Mouse (Mus musculus) kidney, postnatal 4 days (tissue): ENCODE measurements around the gene Zfp329.
"Not testable (repeated sequence)": the region's sequence is repeated elsewhere in the genome, so short reads cannot be mapped to it uniquely, and the experiment has no call there.

Experiments used
- DNase-seq, 2 experiments: peaks; one replicate each; pipeline ENCODE4 v3.0.0; 2021; ENCODE audit warnings: mixed read lengths in 2 of 2

Gene Zfp329

DNA sequence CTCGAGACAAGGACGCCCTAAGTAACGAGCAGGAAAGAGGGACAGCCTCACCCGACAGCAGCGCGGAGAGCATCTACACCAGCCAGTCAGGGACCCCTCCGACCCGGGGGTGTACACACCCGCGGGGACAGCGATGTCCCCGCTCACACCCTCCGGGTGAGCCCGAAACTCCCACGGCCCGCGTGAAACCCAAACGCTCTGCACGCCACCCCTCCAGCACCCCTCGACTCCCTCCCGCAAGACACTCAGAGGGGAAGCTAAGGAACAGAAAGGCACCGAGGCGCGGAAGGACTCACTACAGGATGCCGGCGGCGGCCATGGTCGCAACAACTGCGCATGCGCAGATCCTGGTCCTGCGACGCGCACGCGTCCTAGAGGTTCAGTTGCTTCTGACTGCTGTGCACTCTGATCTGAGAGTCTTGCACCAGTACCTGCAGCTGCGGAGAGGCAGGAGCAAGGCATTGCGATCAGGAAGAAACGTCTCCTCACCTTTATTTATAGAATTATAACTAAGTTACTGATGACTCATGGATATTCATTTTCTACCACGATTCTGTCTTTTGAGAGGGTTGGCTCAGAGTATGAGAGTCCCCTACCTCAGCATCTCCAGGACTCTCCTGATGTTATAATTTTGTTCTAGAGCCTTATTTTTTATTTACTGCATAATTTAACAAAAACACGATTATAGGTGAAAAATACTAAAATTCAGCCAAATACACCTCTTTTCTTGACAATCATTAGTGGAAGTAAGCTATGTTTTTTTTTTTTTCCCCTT is at the start of gene Zfp329:
TSS of gene Zfp329 (minus strand) at position 338 of the 775 bp plus-strand sequence.
- peak; percentile 94 to 96 for DNase-seq

DNA sequence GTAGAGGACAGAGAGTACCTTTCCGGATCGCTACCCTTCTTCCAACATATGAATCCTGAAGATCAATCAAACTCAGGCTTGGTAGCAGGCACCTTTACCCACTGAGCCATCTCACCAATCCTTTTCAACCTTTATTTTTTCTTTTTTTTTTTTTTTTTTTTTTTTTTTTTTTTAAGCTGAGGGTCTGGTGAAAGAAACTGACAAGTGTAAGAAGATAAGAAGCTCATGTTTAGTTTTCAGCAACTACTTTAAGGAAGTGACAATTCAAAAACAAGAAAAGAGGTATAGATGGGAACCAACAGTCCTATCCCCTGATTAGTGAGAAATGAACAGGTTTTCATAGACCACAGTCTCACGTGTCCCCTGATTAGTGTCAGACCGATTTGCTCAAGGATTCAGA is 17.1 kb upstream of the Zfp329 start:
- DNase-seq: no peak

DNA sequence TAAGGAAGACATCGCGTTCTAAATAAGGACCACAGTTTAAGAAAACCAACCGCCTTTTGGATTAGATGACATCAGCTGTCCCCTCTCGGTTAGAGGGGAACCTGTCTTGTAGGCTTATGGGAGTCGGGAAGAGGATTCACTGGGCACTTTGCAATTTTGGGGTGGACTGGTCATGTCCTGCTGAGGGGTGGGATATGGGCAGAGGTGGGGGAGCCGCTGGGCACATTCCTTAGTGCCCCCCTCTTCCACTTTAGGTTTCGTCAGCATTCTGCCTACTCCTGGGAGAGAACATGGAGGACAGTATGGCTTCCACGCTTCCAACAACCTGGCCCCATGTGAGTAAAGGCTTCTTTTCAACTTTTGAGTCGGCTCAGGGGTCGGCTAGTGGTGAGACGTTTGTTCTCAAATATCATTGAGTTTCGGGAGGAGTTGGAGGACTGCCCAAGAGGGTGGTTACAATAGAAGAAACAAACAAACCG is 16.6 kb upstream of the Zfp329 start:
- DNase-seq: peak; percentile 27 to 50

- DNase-seq: peak; percentile 93 to 95
Observed at GRCm38 (mm10) chr7:12834162-12835120, 15.8 kb upstream of the Zfp329 start, which contains the start of gene Zfp110. Gene Zfp110 (plus strand): TSS chr7:12834761.

DNA sequence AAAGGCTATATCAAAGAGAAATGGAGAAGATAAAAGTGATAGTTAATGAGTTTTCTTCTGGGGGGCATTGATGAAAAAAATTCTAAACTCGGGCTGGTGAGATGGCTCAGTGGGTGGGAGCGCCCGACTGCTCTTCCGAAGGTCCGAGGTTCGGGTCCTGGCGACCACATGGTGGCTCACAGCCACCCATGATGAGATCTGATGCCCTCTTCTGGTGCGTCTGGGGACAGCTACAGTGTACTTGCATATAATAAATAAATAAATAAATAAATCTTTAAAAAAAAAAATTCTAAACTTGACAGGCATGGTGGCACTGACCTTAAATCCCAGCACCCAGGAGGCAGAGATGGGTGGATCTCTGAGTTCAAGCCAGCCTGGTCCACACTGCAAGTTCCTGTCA is 3.1 kb downstream of the Zfp329 start:
- peak in 1 of 2 experiments; percentile 8 for DNase-seq

DNA sequence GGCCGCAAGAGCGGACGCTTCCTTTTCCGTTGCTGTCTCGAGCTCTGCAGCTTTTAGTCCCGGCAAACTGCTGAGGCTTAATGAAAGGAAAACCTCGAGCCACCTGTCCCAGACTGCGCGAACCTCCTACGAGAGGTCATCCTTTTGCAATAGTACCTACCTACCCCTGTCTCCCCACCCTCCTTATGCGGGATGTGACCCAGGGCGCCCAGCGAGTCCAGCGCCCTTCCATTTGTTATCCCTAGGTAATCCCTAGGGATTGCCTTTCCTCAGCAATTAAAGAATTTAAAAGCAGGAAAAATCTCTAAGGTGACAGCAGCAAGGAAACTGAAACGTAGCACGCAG is 15.0 kb downstream of the Zfp329 start:
- no peak for DNase-seq

DNA sequence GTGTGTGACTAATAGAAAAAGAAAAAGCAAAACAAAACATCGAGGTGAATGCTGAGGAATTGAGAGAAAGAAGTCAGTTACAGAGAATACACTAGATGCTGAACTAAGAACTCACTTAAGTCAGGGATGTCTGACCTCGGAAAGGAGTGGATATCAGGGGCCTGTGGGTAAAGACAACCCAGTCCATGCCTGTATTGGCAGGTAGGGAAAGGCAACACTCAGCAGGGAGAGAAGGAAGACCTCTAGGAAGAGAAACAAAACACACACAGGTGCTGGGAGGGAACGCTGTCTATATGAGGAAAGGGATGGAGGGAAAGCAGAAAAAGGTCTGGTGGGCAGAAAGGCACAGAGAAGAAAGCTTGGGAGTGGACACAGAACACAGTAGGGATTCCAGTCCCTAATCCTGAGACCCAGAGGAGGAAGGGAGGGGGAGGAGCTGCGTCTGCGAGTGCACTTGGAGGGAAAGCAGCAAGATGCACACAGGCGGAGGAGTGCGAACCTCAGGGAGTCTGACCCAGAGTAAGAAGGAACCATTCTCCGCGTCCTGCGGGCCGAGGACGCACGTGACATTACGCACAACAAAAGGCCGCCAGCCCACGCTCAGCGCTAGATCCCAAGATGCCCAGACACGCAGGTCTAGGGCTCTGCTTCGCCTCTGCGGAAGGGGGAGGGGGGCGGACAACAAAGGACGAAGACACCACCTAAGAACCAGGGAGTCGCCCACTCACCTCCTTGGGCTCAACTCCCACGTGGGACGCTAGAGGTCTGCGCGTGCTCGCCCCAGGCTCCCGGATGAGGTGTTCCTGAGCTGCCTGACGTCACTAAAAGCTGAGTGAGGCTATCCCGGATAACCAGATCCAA is 15.6 kb downstream of the Zfp329 start, which contains the start of gene Zscan18:
TSS of gene Zscan18 (minus strand) at position 770 of the 861 bp plus-strand sequence.
- DNase-seq: peak; percentile 77 to 84

- no peak for DNase-seq
Observed at GRCm38 (mm10) chr7:12799554-12799953, 19.1 kb downstream of the Zfp329 start.

DNA sequence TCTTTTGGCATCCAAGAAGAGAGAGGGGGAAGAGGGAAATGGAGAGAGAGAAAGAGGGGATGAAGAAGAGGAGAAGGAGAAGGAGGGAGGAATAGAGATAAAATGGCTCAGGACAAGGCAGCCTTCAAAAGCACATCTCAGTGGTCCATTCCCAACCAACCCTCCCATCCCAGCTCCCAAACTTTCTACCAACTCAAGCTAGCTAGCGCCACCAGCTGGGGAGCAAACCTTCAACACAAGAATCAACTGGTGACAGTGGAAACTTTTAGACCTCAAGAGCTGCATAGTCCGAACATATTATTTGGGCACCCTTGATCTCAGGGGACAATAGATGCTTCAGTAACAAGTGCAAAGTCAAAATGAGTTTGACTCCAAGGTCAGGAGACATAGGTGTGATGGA is 20.7 kb downstream of the Zfp329 start:
- DNase-seq: no peak

DNA sequence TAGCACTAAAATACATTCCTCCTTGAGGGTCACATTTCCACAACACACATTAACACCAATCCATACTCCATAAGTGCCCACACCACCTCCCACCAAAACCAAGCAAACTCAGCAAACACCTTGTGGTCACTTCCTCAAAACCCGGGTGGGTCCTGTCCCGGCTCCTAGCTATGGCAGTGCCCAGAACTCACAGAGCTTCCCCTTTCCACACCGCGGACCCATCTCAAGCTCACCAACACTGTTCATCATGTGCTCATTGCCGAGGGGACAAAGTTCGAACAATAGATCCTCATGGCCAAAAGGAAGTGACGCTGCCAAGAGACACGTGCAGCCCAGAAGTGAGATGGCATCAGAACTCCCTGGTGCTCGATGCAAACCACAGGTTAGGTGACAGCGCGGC is 26.0 kb downstream of the Zfp329 start:
- DNase-seq: not testable (repeated sequence)

- DNase-seq: no peak
Observed at GRCm38 (mm10) chr7:12788025-12788424, 30.6 kb downstream of the Zfp329 start.

GRCm38 (mm10) chr7:12787333-12787732 is 31.3 kb downstream of the Zfp329 start:
- DNase-seq: peak in 1 of 2 experiments; percentile 3

GRCm38 (mm10) chr7:12780151-12780830 is 38.4 kb downstream of the Zfp329 start:
- DNase-seq: peak; percentile 90 to 93

GRCm38 (mm10) chr7:12779782-12780150 is 38.9 kb downstream of the Zfp329 start:
- no peak for DNase-seq

DNA sequence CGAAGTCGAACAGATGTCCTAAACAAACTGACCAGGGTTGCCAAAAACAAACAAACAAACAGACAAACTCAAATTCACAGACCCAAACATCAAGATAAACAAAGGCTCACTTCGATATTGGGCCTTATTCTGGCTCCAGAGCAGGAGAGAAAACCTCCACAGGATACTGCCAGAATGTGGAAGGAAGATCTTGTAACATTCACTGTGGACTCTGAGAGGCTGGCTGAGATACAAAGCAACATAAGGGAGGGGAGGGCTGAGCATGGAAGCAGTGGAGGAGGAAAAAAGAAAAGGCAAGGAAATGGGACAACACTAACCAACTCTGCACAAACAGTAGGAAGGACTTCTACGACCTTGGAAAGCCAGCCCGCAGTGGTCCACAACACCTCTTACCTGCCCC is 39.5 kb downstream of the Zfp329 start:
- no peak for DNase-seq

DNA sequence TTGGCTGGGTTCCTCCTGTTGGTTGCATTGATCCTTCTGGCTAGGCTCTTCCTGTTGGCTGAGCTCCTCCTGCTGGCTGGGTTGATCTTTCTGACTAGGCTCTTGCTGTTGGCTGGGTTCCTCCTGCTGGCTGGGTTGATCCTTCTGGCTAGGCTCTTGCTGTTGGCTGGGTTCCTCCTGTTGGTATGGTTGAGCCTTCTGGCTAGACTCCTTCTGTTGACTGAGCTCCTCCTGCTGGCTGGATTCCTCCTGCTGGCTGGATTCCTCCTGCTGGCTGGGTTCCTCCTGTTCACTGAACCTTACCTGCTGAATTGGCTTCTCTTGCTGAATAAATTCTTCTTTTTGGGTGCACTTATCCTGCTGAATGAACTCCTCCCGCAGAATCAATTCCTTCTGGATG is 44.1 kb downstream of the Zfp329 start:
- no peak for DNase-seq

DNA sequence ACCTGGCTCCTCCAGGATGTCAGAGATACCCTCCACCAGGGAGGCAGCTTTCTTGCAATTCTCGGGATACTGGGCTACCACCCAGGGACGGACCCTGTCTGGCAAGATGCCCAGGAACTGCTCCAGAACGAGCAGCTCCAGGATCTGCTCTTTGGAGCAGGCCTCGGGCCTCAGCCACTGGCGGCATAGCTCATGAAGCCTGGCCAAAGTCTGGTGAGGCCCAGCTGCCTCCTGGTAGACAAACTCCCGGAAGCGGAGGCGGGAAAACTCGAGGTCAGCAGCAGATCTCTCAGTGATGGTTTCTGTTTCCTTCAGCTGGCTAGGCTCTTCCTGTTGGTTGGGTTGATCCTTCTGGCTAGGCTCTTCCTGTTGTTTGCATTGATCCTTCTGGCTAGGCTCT is 44.5 kb downstream of the Zfp329 start:
- no peak for DNase-seq
